Mouse (Mus musculus) heart, adult 2 months (tissue): Measurements from ENCODE around the gene Sdhd.

Experiments used
- CTCF ChIP-seq: fragments of 200-600 bp; IDR thresholded peaks from 2 replicates; pipeline ENCODE4 v1.8.1; 2022; ENCODE audit warnings: antibody characterized with exemption, mild to moderate bottlenecking, moderate library complexity
- EP300 ChIP-seq: fragments of 200-500 bp; IDR thresholded peaks from 2 replicates; pipeline ENCODE4 v1.6.1; 2011; ENCODE audit warnings: low read depth, low read length, control low read depth; ENCODE audit not compliant: insufficient read depth
- POLR2A ChIP-seq: fragments of 200-500 bp; IDR thresholded peaks from 2 replicates; pipeline ENCODE4 v1.6.1; 2011; ENCODE audit warnings: mild to moderate bottlenecking, low read depth, low read length, control low read depth; ENCODE audit not compliant: insufficient read depth

DNA sequence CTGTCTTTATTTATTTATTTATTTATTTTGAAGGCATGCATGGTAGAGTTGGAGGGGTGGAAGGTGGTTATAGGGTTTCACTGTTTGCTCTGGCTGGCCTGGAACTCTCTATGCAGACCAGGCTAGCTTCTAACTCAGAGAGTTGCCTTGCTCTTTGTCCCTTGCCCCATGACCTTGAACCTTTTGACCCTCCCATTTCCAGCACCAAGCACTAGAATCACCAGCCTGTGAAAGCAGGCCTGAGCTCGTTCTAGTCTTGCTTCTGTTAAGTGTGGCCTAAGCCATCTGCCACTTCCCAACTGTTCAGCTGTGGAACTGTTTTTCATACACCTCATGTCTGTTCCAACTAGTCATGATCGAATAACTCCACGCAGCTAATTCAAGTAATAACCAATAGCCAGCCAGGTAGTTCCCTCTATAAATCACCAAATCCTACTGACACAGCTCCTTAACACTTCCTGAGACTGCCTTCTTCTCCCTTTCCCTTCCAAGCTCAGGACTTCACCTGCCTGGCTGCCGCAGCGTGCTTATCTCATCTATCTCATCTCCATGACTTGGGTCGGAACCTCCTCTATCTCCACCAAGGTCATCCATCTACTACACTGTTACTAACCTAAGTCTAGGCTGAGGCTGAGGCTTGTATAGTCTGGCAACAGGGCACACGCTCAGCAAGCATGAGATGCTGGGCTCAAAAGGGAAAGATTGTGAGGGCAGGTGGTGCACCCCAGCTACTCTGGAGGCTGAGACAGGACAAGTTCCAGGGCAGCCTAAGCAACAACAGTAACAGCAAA lies 1.4 kb downstream of the Sdhd start:
- TF ChIP-seq CTCF (no peak), POLR2A (no peak), EP300 (no peak)
